Mouse (Mus musculus) ovary, adult 18-20 months (tissue): ENCODE measurements at regions not wholly inside any gene's neighbourhood (a gene's known extent, or its start where the extent isn't known, plus 50 kb on each side); places are given as distances from the start of the nearest gene placed in this dataset.
A peak's percentile ranks its signal among the peaks of the same experiment; 100 is the strongest.
"Not testable (repeated sequence)": the region's sequence is repeated elsewhere in the genome, so short reads cannot be mapped to it uniquely, and the experiment has no call there.

Source experiments
- DNase-seq: peaks from one replicate; pipeline ENCODE4 v3.0.0; 2022; ENCODE audit warnings: low spot score, mixed read lengths

DNA sequence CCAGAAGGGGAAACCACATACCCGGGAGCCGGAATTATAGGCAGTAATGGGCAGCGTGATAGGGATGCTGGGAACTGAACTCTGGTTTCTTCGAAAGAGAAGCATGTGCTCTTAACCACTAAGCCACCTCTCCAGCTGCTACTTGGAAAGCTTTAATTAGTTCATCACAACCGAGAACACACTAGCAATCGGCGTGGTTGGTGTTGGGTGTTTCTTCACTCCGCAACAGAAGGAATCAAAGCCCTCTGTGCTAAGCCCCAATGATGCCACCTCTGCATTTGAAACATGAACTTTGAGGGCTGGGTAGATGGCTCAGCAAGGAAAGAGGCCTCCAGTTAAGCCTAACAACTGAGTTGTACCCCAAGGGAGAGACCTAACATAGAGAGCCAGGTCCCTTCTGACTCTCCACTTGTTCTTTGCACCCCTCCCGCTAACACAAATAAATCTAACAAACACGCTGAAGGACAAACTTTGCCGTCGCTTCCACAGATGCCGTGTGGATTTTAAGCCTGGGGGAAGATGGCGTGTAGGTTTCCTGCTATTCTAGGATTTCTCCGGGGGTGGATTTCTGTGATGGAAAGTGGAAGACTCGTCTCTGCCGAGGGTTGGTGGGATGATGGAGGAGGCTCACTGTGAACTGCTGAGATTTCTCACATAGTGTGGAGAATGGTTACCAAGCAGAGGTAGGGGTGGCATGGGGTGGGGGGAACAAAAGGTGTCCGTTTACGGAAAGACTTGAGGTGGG lies 257.4 kb downstream of the Diras2 start:
- DNase-seq, result no peak

DNA sequence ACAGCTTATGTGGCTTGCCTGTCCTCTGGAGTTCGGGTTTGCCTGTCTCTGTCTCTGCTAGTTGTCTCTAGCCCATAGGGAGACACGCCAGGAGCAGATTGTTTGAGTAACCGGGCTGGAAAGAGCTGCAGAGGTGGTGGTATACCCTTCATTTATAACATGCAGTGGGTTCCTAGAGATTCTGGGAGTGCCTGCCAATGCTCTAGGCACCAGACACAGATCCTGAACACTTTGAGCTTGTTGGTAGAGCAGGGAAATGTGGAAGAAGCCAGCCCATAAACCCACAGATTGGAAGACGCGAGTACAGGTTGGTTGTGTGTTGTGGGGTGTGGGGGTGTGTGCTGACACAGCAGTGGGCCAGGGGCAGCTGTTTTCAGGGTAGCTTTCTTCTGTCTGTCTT lies 255.9 kb downstream of the Diras2 start:
- DNase-seq, result no peak

- no peak for DNase-seq
Measured at GRCm38 (mm10) chr13:52275675-52276074, 255.4 kb downstream of the Diras2 start.

DNA sequence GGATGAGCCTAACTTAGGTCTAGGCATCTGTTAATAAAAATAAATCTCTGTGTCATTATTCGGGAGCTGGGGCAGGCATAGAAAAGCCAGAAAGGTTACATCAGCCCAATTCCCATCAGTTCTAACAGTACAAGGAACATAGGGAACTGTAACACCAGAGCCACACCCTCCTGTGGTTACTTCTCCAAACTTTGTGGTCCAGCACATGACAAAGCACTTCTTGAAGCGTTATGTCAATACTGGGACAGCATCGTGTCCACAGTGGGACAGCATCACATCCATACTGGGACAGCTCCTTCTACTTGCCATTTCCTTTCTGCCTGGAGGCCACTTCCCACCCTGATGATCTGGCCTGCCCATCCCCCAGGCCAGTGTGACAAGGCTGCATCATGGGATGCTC lies 253.9 kb downstream of the Diras2 start:
- DNase-seq, result no peak

DNA sequence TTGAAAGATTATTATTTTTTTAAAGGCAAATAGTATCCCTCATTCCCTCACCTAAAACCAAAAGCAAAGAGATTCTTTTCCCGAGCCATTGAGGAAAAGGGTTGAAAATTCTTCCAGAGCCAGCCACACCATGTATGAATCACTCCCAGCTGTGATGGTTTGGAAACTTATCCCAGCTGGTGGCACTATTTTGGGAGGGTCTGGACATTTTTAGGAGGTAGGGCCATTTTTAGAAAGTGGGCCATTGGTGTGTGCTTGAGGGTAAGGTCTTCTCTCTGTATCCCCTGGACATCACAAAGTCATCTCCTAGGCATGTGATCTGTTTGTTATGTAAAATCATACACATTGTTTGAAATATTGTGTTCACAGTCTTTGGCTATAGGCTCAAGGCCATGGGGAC lies 252.2 kb downstream of the Diras2 start:
- DNase-seq, result no peak

GRCm38 (mm10) chr13:52279281-52279969 lies 251.7 kb downstream of the Diras2 start:
- DNase-seq, result no peak

- DNase-seq, result no peak
Measured at GRCm38 (mm10) chr13:52279970-52280348, 251.1 kb downstream of the Diras2 start.

DNA sequence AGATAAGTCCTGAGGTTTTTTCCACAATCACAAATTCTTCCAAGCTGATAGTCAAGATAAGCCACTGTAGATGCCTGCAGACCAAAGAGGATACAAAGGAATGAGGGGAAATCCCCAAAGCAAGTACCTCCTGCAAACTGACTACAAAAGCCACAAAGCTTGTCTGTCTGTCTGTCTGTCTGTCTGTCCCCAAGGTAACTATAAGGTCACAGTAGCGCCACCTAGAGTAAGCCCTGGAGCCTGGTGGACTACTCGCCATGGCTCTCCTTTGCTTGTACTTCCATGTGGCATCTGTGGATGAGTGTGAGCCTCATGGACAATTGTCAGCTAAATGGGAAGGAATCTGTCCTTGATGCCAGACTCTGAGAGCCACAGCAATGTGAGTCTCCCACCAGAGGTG lies 249.8 kb downstream of the Diras2 start:
- no peak for DNase-seq

DNA sequence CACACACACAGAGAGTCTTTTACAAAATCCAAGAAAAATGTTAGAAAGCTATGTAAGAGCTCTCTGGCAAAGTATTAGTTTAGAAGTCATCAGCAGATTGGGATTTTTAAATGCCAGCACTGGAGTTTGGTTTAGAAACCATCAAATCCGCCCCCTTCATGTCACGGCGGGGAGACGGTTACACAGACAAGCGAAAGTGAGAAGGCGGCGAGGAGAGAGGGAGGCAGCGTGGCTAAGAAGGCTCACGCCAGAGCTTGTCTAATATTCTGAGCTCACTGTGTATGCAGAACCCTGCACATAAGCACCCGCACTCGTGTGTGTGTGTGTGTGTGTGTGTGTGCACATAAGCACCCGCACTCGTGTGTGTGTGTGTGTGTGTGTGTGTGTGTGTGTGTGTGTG lies 248.6 kb downstream of the Diras2 start:
- no peak for DNase-seq

DNA sequence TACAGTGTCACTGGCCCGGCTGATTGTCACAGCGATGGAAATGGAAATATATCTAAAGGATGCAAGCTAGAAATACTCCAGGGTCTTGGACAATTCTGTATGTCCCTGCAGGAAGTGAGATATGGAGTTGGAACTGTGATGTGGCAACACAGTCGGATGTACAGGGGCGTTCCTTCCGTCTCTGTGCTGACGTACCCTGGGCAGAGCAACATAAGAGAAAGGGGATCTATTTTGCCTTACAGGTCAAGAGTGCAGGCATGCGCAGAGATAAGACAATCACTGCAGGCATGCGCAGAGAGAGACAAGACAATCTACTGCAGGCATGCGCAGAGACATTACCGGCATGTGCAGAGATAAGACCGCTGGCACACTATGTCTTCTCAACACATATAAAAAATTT lies 247.6 kb downstream of the Diras2 start:
- DNase-seq, result no peak

DNA sequence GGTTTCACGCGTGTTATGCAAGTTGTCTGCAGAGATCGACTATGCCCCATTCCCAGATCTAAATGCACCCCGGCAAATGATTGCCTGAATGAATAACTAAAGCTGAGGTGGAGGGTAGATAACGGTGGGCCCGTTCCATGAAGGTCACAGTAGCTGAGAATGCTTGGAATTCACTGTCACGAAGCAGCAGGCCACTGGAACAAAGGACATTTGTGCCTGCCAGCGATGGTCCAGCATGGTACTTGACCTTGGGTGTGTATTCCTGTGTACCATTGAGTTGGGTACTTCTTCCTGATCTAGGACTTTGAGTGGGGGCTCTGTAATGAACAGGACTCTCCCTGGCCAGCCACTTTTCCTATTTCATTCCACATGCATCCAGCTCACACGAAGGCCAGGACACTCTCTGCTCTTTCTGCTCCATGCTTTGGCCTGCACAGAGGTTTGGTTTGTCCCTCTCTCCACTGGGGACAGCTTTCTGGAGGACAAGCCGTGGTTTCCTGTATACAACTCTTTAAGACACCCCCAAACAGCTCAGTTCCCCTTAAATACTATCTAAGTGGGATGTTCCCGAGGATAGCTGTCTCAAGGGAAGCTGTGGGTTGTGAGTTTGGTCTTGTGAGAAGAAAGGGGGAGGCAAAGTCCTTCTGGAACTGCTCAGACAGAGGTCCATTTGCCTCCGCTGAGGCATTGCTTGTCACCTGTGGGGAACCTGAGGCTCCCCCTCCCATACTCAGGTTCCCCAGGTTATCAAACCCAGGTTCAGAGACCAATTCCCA lies 246.9 kb downstream of the Diras2 start:
- DNase-seq, result no peak

GRCm38 (mm10) chr13:52288400-52288799 lies 242.7 kb downstream of the Diras2 start:
- DNase-seq, result no peak

GRCm38 (mm10) chr13:52295847-52296246 lies 235.2 kb downstream of the Diras2 start:
- no peak for DNase-seq

GRCm38 (mm10) chr13:52296541-52297276 lies 234.4 kb downstream of the Diras2 start:
- no peak for DNase-seq

- DNase-seq, result no peak
Measured at GRCm38 (mm10) chr13:52297277-52297623, 233.8 kb downstream of the Diras2 start.

DNA sequence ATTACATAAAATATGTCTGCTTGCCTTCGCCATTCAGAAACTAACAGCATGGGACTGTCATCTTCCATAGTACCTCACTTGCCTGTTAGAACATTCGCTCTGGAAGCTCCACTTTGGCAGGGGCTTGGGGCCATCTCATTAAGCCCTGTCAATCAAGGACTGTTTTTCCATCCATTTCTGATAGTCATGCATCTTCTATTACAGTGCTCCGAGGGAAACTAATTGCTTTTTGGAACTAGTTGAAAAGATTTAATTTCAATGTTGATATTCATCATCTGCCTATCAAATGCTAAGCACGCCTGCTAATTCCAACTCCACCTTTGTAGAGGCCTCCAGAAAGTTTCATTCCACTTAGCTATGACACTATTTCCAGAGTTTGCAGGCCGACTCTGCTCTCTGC lies 232.7 kb downstream of the Diras2 start:
- no peak for DNase-seq

DNA sequence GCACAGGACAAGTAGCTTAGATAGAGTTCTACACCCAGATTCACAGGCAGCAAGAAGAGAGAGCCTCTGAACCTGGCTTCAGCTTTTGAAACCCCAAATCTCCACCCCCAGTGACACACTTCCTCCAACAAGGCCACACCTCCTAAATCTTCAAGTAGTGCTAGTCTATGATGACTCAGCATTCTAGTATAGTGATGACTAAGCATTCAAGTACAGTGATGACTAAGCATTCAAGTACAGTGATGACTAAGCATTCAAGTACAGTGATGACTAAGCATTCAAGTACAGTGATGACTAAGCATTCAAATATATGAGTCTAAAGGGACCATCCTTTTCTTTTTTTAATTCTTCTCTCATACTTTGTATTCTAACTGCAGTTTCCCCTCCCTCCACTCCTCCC lies 225.8 kb downstream of the Diras2 start:
- not testable (repeated sequence) for DNase-seq

- DNase-seq, result peak; percentile 32
Measured at GRCm38 (mm10) chr13:52306783-52307440, 224.2 kb downstream of the Diras2 start.

- DNase-seq, result no peak
Measured at GRCm38 (mm10) chr13:52310954-52311353, 220.1 kb downstream of the Diras2 start.

- no peak for DNase-seq
Measured at GRCm38 (mm10) chr13:52318276-52318675, 212.8 kb downstream of the Diras2 start.

- peak; percentile 6 for DNase-seq
Measured at GRCm38 (mm10) chr13:52323691-52324090, 207.4 kb downstream of the Diras2 start.

- not testable (repeated sequence) for DNase-seq
Measured at GRCm38 (mm10) chr13:52324378-52324777, 206.7 kb downstream of the Diras2 start.
